Mouse (Mus musculus): Measurements from ENCODE around the gene Nyx. TPM values are rescaled to one million over a fixed set of nuclear protein-coding genes. Genes with fewer than 3 reads are reported as not detected.

Nyx gene
- total RNA-seq, 2 experiments from 2014 or later: 0.55 to 0.74 TPM

- DNase-seq (ENCODE audit: low spot score in 2 of 2): no peak
These were observed 25.0 kb downstream of the Nyx start for GRCm38 (mm10) chrX:13490941-13491340.

GRCm38 (mm10) chrX:13492922-13493321, 27.0 kb downstream of the Nyx start:
- DNase-seq (ENCODE audit: low spot score in 2 of 2): no peak

GRCm38 (mm10) chrX:13494892-13495703, 29.2 kb downstream of the Nyx start:
- DNase-seq (ENCODE audit: low spot score in 2 of 2): no peak

- no peak for DNase-seq (ENCODE audit: low spot score in 2 of 2)
These were observed 34.4 kb downstream of the Nyx start for GRCm38 (mm10) chrX:13500284-13500683.

GRCm38 (mm10) chrX:13502862-13503375, 37.0 kb downstream of the Nyx start:
- no peak for DNase-seq (ENCODE audit: low spot score in 2 of 2)

GRCm38 (mm10) chrX:13504389-13504788, 38.5 kb downstream of the Nyx start:
- no peak for DNase-seq (ENCODE audit: low spot score in 2 of 2)

- DNase-seq (ENCODE audit: low spot score in 2 of 2): no peak
These were observed 40.5 kb downstream of the Nyx start for GRCm38 (mm10) chrX:13506376-13506775.

GRCm38 (mm10) chrX:13513127-13513526, 47.2 kb downstream of the Nyx start:
- no peak for DNase-seq (ENCODE audit: low spot score in 2 of 2)

- DNase-seq (ENCODE audit: low spot score in 2 of 2): no peak
These were observed 48.0 kb downstream of the Nyx start for GRCm38 (mm10) chrX:13513864-13514263.

GRCm38 (mm10) chrX:13516451-13516850, 50.5 kb downstream of the Nyx start:
- DNase-seq (ENCODE audit: low spot score in 2 of 2): no peak

- DNase-seq (ENCODE audit: low spot score in 2 of 2): no peak
These were observed 52.1 kb downstream of the Nyx start for GRCm38 (mm10) chrX:13518019-13518418.

GRCm38 (mm10) chrX:13518781-13519407, 53.0 kb downstream of the Nyx start:
- no peak for DNase-seq (ENCODE audit: low spot score in 2 of 2)

GRCm38 (mm10) chrX:13519408-13519783, 53.5 kb downstream of the Nyx start:
- DNase-seq (ENCODE audit: low spot score in 2 of 2): no peak

GRCm38 (mm10) chrX:13520566-13520965, 54.7 kb downstream of the Nyx start:
- DNase-seq (ENCODE audit: low spot score in 2 of 2): no peak

GRCm38 (mm10) chrX:13521288-13521687, 55.4 kb downstream of the Nyx start:
- DNase-seq (ENCODE audit: low spot score in 2 of 2): no peak

Other genes with a start within 250 kb of the Nyx start
- gene Ddx3x, start 185.1 kb upstream of the Nyx start, total RNA-seq (2021): 100 to 1,000 TPM; 181 to 211 TPM
- 10 to 100 TPM; 10.6 to 12.5 TPM for gene Gpr34, start 166.0 kb downstream of the Nyx start, total RNA-seq (2021)
- gene Gpr82, start 195.3 kb downstream of the Nyx start, total RNA-seq (2021): not detected